Mouse (Mus musculus): ENCODE measurements around the gene Sprn. TPM values are rescaled to one million over a fixed set of nuclear protein-coding genes. Genes with fewer than 3 reads are reported as not detected.

Sprn gene
- polyA plus RNA-seq, 1 experiment from 2014 or later = 0.16 TPM

GRCm38 (mm10) chr7:140125278-140126021, 29.2 kb downstream of the Sprn start:
- Histone ChIP-seq H3K27ac (peak overlapping the region; percentile 73), H3K9me3 (replicated peaks; ENCODE audit: low read length) (no peaks in the 10 kb centered on the region), H3K4me1 (replicated peaks; ENCODE audit: insufficient read depth, low read length) (no peaks in the 10 kb centered on the region; the same call in 1 of the 2 replicates), H3K36me3 (ENCODE audit: insufficient read depth, low read length) (peaks cover 9% of the 10 kb centered on the region; the same call in 1 of the 2 replicates), H3K4me2 (ENCODE audit: low read length) (peak overlapping the region; percentile 86), H3K27me3 (ENCODE audit: insufficient read depth, low read length) (no peaks in the 10 kb centered on the region), H3K9ac (ENCODE audit: low read depth, low read length) (peak overlapping the region; percentile 91), H3K4me3 (replicated peaks; ENCODE audit: low read depth, low read length) (peak overlapping the region; percentile 84)
- TF ChIP-seq CTCF (IDR thresholded peaks at IDR 0.05; ENCODE audit: low read depth) = no peak
- peak; percentile 98 for DNase-seq (ENCODE audit: low spot score)
- peak; percentile 97 for ATAC-seq (replicated peaks; ENCODE audit: low FRiP score, low read depth)
- 2% methylated on average over 40 of the region's 40 CpGs for WGBS

GRCm38 (mm10) chr7:140124382-140124781, 30.3 kb downstream of the Sprn start:
- WGBS = 91% methylated on average over 1 of the region's 1 CpGs
- H3K27me3 ChIP-seq (ENCODE audit: insufficient read depth, low read length) = no peaks in the 10 kb centered on the region
- no peak overlapping the region for H3K27ac ChIP-seq
- no peaks in the 10 kb centered on the region for H3K36me3 ChIP-seq (ENCODE audit: insufficient read depth, low read length)
- H3K4me1 ChIP-seq (replicated peaks; ENCODE audit: insufficient read depth, low read length) = no peaks in the 10 kb centered on the region; the same call in 1 of the 2 replicates
- no peak overlapping the region for H3K4me3 ChIP-seq (replicated peaks; ENCODE audit: low read depth, low read length)
- no peak for DNase-seq (ENCODE audit: low spot score)
- H3K9ac ChIP-seq (ENCODE audit: low read depth, low read length) = no peak overlapping the region
- TF ChIP-seq CTCF (IDR thresholded peaks at IDR 0.05; ENCODE audit: low read depth) = no peak
- ATAC-seq (replicated peaks; ENCODE audit: low FRiP score, low read depth) = no peak
- no peaks in the 10 kb centered on the region for H3K9me3 ChIP-seq (replicated peaks; ENCODE audit: low read length)
- H3K4me2 ChIP-seq (ENCODE audit: low read length) = no peak overlapping the region

- DNase-seq (ENCODE audit: low spot score) (no peak), ATAC-seq (replicated peaks; ENCODE audit: low FRiP score, low read depth) (no peak)
- 37% methylated on average over 4 of the region's 4 CpGs for WGBS
- no peak overlapping the region for H3K9ac ChIP-seq (ENCODE audit: low read depth, low read length)
- no peak overlapping the region for H3K4me3 ChIP-seq (replicated peaks; ENCODE audit: low read depth, low read length)
- TF ChIP-seq CTCF (IDR thresholded peaks at IDR 0.05; ENCODE audit: low read depth) = no peak
- H3K27me3 ChIP-seq (ENCODE audit: insufficient read depth, low read length) = no peaks in the 10 kb centered on the region
- H3K9me3 ChIP-seq (replicated peaks; ENCODE audit: low read length) = no peaks in the 10 kb centered on the region
- no peak overlapping the region for H3K27ac ChIP-seq
- H3K4me2 ChIP-seq (ENCODE audit: low read length) = no peak overlapping the region
- no peaks in the 10 kb centered on the region; the same call in 1 of the 2 replicates for H3K4me1 ChIP-seq (replicated peaks; ENCODE audit: insufficient read depth, low read length)
- H3K36me3 ChIP-seq (ENCODE audit: insufficient read depth, low read length) = no peaks in the 10 kb centered on the region
These were observed 31.9 kb downstream of the Sprn start for GRCm38 (mm10) chr7:140122765-140123164.

GRCm38 (mm10) chr7:140121338-140121910, 33.3 kb downstream of the Sprn start:
- 79% methylated on average over 13 of the region's 13 CpGs for WGBS
- Histone ChIP-seq H3K4me3 (replicated peaks; ENCODE audit: low read depth, low read length) (no peak overlapping the region), H3K9me3 (replicated peaks; ENCODE audit: low read length) (no peaks in the 10 kb centered on the region), H3K9ac (ENCODE audit: low read depth, low read length) (no peak overlapping the region), H3K27ac (no peak overlapping the region), H3K4me2 (ENCODE audit: low read length) (no peak overlapping the region), H3K4me1 (replicated peaks; ENCODE audit: insufficient read depth, low read length) (no peaks in the 10 kb centered on the region; the same call in 1 of the 2 replicates), H3K27me3 (ENCODE audit: insufficient read depth, low read length) (no peaks in the 10 kb centered on the region), H3K36me3 (ENCODE audit: insufficient read depth, low read length) (no peaks in the 10 kb centered on the region)
- TF ChIP-seq CTCF (IDR thresholded peaks at IDR 0.05; ENCODE audit: low read depth) = no peak
- ATAC-seq (replicated peaks; ENCODE audit: low FRiP score, low read depth) (no peak), DNase-seq (ENCODE audit: low spot score) (no peak)

GRCm38 (mm10) chr7:140120484-140120883, 34.2 kb downstream of the Sprn start:
- no peak overlapping the region for H3K27ac ChIP-seq
- no peak for DNase-seq (ENCODE audit: low spot score)
- no peaks in the 10 kb centered on the region; the same call in 1 of the 2 replicates for H3K4me1 ChIP-seq (replicated peaks; ENCODE audit: insufficient read depth, low read length)
- H3K4me3 ChIP-seq (replicated peaks; ENCODE audit: low read depth, low read length) = no peak overlapping the region
- ATAC-seq (replicated peaks; ENCODE audit: low FRiP score, low read depth) = no peak
- WGBS = 91% methylated on average over 2 of the region's 2 CpGs
- H3K9me3 ChIP-seq (replicated peaks; ENCODE audit: low read length) = no peaks in the 10 kb centered on the region
- no peak overlapping the region for H3K9ac ChIP-seq (ENCODE audit: low read depth, low read length)
- no peaks in the 10 kb centered on the region for H3K36me3 ChIP-seq (ENCODE audit: insufficient read depth, low read length)
- TF ChIP-seq CTCF (IDR thresholded peaks at IDR 0.05; ENCODE audit: low read depth) = no peak
- H3K4me2 ChIP-seq (ENCODE audit: low read length) = no peak overlapping the region
- H3K27me3 ChIP-seq (ENCODE audit: insufficient read depth, low read length) = no peaks in the 10 kb centered on the region

DNA sequence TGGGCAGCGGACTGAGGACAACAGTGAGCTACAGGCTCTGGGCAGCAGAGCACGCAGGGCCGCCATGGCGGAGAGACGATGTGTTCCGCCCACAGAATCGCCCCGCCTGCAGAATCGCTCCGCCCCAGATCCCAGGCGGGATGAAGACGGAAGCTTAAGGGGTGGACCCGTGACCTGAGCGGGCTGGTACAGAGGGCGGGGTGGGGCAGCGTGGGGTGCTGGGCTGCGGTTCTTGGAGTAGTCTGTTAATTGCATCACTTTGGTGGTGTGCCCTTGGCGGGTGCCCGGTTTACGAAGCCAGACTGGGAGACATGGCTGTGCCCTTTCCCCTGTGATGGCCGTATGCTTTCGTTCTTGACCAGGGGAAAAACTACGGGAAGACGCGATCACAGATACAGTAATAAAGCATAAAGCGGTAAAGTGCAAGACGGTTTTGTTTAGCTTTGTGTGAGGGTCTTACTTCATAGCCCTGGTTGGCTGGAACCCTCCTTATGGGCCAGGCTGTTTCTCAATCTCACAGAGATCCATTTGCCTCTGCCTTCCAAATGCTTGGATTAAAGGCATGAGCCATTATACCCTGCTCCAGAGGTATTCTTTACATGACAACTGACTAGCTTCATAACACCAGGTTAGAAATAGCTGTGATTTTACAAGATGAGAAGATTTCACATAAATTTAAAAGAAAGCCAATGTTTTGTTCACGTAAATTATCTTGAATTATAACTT, 38.2 kb downstream of the Sprn start, which contains the start of gene Echs1:
Gene Echs1, minus strand, starts transcription at position 148 of the 726 bp plus-strand sequence.
- Histone ChIP-seq H3K4me3 (replicated peaks; ENCODE audit: low read depth, low read length) (peak within 1 kb of the TSS; percentile 70), H3K27ac (peak within 1 kb of the TSS; percentile 93), H3K27me3 (ENCODE audit: insufficient read depth, low read length) (no peaks in the 10 kb centered on the region), H3K4me2 (ENCODE audit: low read length) (peak within 1 kb of the TSS; percentile 70), H3K9me3 (replicated peaks; ENCODE audit: low read length) (no peaks in the 10 kb centered on the region), H3K9ac (ENCODE audit: low read depth, low read length) (peak within 1 kb of the TSS; percentile 80), H3K36me3 (ENCODE audit: insufficient read depth, low read length) (peaks cover 13% of the 10 kb centered on the region; the same call in 1 of the 2 replicates), H3K4me1 (replicated peaks; ENCODE audit: insufficient read depth, low read length) (no peaks in the 10 kb centered on the region; the same call in 1 of the 2 replicates)
- ATAC-seq (replicated peaks; ENCODE audit: low FRiP score, low read depth) = peak; percentile 94
- WGBS = 4% methylated on average over 28 of the region's 28 CpGs
- no peak for TF ChIP-seq CTCF (IDR thresholded peaks at IDR 0.05; ENCODE audit: low read depth)
- peak; percentile 94 for DNase-seq (ENCODE audit: low spot score)

Data from kidney, postnatal 0 days (tissue).